Mouse (Mus musculus) embryonic facial prominence, embryonic 15.5 days (tissue): ENCODE measurements around the gene Ssmem1. TPM values are rescaled to one million over a fixed set of nuclear protein-coding genes. Genes with fewer than 3 reads are reported as not detected.

Source experiments
- ATAC-seq: fragments of 200-750 bp; cut with Nextera tagmentation; 2 replicates; pipeline ENCODE4 v1.8.0; 2017; ENCODE audit warnings: low read depth, moderate TSS enrichment; ENCODE audit not compliant: insufficient number of reproducible peaks, low FRiP score, low TSS enrichment
- H3K27ac ChIP-seq: fragments of 300-500 bp; sonication (generic); replicated peaks from 2 replicates; pipeline ENCODE4 v1.5.1; 2015; ENCODE audit warnings: mild to moderate bottlenecking, inconsistent platforms
- H3K27me3 ChIP-seq: fragments of 300-500 bp; sonication (generic); 2 replicates; pipeline ENCODE4 v1.6.1; 2015; ENCODE audit warnings: inconsistent platforms
- H3K36me3 ChIP-seq: fragments of 300-500 bp; sonication (generic); 2 replicates; pipeline ENCODE4 v1.6.1; 2015; ENCODE audit warnings: mild to moderate bottlenecking, inconsistent platforms
- H3K4me1 ChIP-seq: fragments of 300-500 bp; sonication (generic); 2 replicates; pipeline ENCODE4 v1.6.1; 2015; ENCODE audit warnings: inconsistent platforms
- H3K4me2 ChIP-seq: fragments of 300-500 bp; sonication (generic); replicated peaks from 2 replicates; pipeline ENCODE4 v1.6.1; 2015; ENCODE audit warnings: mild to moderate bottlenecking, inconsistent platforms
- H3K4me3 ChIP-seq: fragments of 300-500 bp; sonication (generic); replicated peaks from 2 replicates; pipeline ENCODE4 v1.5.1; 2015; ENCODE audit warnings: mild to moderate bottlenecking, inconsistent platforms
- H3K9ac ChIP-seq: fragments of 300-500 bp; sonication (generic); 2 replicates; pipeline ENCODE4 v1.6.1; 2015; ENCODE audit warnings: inconsistent platforms
- H3K9me3 ChIP-seq: fragments of 300-500 bp; sonication (generic); replicated peaks from 2 replicates; pipeline ENCODE4 v1.6.1; 2016; ENCODE audit warnings: inconsistent platforms
- WGBS: fragments of 180-500 bp; shearing (Covaris S2); methylation state at CpG from one replicate; pipeline ENCODE4 v1.1.7; 2015; 5-methylcytosine and 5-hydroxymethylcytosine counted together
- polyA plus RNA-seq: library from polyadenylated mRNA; unstranded; fragments of >200 nt; fragmentation: Nextera tagmentation; extraction: Ambion mirVana; gene quantifications from 2 replicates; pipeline ENCODE4 v1.2.1, GENCODE M21; 2015

The Ssmem1 gene
- polyA plus RNA-seq, 1 experiment from 2014 or later = 0.52 TPM

- Histone ChIP-seq H3K36me3 (peaks cover 26% of the 10 kb centered on the region), H3K9me3 (no peaks in the 10 kb centered on the region), H3K27ac (peak overlapping the region; percentile 22; the same call in 1 of the 2 replicates), H3K4me1 (no peaks in the 10 kb centered on the region), H3K4me3 (no peak overlapping the region), H3K27me3 (no peaks in the 10 kb centered on the region), H3K9ac (no peak overlapping the region), H3K4me2 (no peak overlapping the region)
- ATAC-seq = no peak; the same call in 1 of the 2 replicates
- 75% methylated on average over 8 of the region's 8 CpGs for WGBS
Measured at GRCm38 (mm10) chr6:30477210-30477714, 32.4 kb upstream of the Ssmem1 start.

- Histone ChIP-seq H3K27ac (0 out of 2 replicates have a peak overlapping the region, but pooled peaks have one; percentile 22), H3K36me3 (peaks cover 31% of the 10 kb centered on the region), H3K27me3 (no peaks in the 10 kb centered on the region), H3K9me3 (no peaks in the 10 kb centered on the region), H3K4me1 (no peaks in the 10 kb centered on the region), H3K9ac (no peak overlapping the region), H3K4me2 (no peak overlapping the region), H3K4me3 (no peak overlapping the region)
- ATAC-seq = no peak
- WGBS = 89% methylated on average over 6 of the region's 6 CpGs
Measured at GRCm38 (mm10) chr6:30477784-30478183, 31.9 kb upstream of the Ssmem1 start.

GRCm38 (mm10) chr6:30479418-30479817 lies 30.2 kb upstream of the Ssmem1 start:
- Histone ChIP-seq H3K9ac (no peak overlapping the region), H3K27me3 (no peaks in the 10 kb centered on the region), H3K4me2 (no peak overlapping the region), H3K4me3 (no peak overlapping the region), H3K27ac (no peak overlapping the region), H3K4me1 (no peaks in the 10 kb centered on the region), H3K36me3 (peaks cover 46% of the 10 kb centered on the region), H3K9me3 (no peaks in the 10 kb centered on the region)
- WGBS = 97% methylated on average over 3 of the region's 3 CpGs
- no peak for ATAC-seq

GRCm38 (mm10) chr6:30482908-30483307 lies 26.7 kb upstream of the Ssmem1 start:
- Histone ChIP-seq H3K4me1 (no peaks in the 10 kb centered on the region), H3K4me3 (no peak overlapping the region), H3K9ac (no peak overlapping the region), H3K27ac (no peak overlapping the region), H3K36me3 (peaks cover 76% of the 10 kb centered on the region), H3K27me3 (no peaks in the 10 kb centered on the region), H3K9me3 (no peaks in the 10 kb centered on the region), H3K4me2 (no peak overlapping the region)
- ATAC-seq = no peak
- 77% methylated on average over 2 of the region's 2 CpGs for WGBS

GRCm38 (mm10) chr6:30486504-30486903 lies 23.1 kb upstream of the Ssmem1 start:
- no peak overlapping the region for H3K9ac ChIP-seq
- ATAC-seq = no peak
- no peaks in the 10 kb centered on the region for H3K4me1 ChIP-seq
- no peak overlapping the region for H3K4me3 ChIP-seq
- 90% methylated on average over 6 of the region's 6 CpGs for WGBS
- no peaks in the 10 kb centered on the region for H3K27me3 ChIP-seq
- no peak overlapping the region for H3K4me2 ChIP-seq
- H3K9me3 ChIP-seq = no peaks in the 10 kb centered on the region
- H3K36me3 ChIP-seq = peaks cover 76% of the 10 kb centered on the region
- no peak overlapping the region for H3K27ac ChIP-seq

GRCm38 (mm10) chr6:30499049-30499448 lies 10.6 kb upstream of the Ssmem1 start:
- no peak overlapping the region for H3K9ac ChIP-seq
- no peak overlapping the region for H3K27ac ChIP-seq
- no peak for ATAC-seq
- no peaks in the 10 kb centered on the region for H3K9me3 ChIP-seq
- H3K36me3 ChIP-seq = peaks cover 44% of the 10 kb centered on the region
- 59% methylated on average over 3 of the region's 3 CpGs for WGBS
- no peak overlapping the region for H3K4me2 ChIP-seq
- H3K27me3 ChIP-seq = no peaks in the 10 kb centered on the region
- H3K4me1 ChIP-seq = no peaks in the 10 kb centered on the region
- H3K4me3 ChIP-seq = no peak overlapping the region

- Histone ChIP-seq H3K4me2 (peak overlapping the region; percentile 59), H3K4me3 (peak overlapping the region; percentile 60), H3K27ac (peak overlapping the region; percentile 99), H3K4me1 (peaks cover 7% of the 10 kb centered on the region), H3K27me3 (no peaks in the 10 kb centered on the region), H3K9ac (peak overlapping the region; percentile 85), H3K36me3 (peaks cover 18% of the 10 kb centered on the region), H3K9me3 (no peaks in the 10 kb centered on the region; the same call in 1 of the 2 replicates)
- 5% methylated on average over 2 of the region's 2 CpGs for WGBS
- ATAC-seq = no peak
Measured at GRCm38 (mm10) chr6:30508824-30509223, 825 bp upstream of the Ssmem1 start.

- no peak for ATAC-seq
- Histone ChIP-seq H3K9me3 (no peaks in the 10 kb centered on the region; the same call in 1 of the 2 replicates), H3K4me3 (no peak overlapping the region), H3K4me1 (peaks cover 13% of the 10 kb centered on the region), H3K27me3 (no peaks in the 10 kb centered on the region), H3K27ac (peak overlapping the region; percentile 99), H3K9ac (peak overlapping the region; percentile 24; the same call in 1 of the 2 replicates), H3K36me3 (peaks cover 9% of the 10 kb centered on the region; the same call in 1 of the 2 replicates), H3K4me2 (peak overlapping the region; percentile 59)
- WGBS = 67% methylated on average over 5 of the region's 5 CpGs
Measured at GRCm38 (mm10) chr6:30510291-30510690, 642 bp downstream of the Ssmem1 start.

- Histone ChIP-seq H3K4me3 (no peak overlapping the region), H3K27me3 (no peaks in the 10 kb centered on the region), H3K4me1 (peaks cover 13% of the 10 kb centered on the region), H3K9me3 (no peaks in the 10 kb centered on the region; the same call in 1 of the 2 replicates), H3K27ac (peak overlapping the region; percentile 55), H3K4me2 (no peak overlapping the region), H3K9ac (no peak overlapping the region), H3K36me3 (no peaks in the 10 kb centered on the region)
- 9% methylated on average over 9 of the region's 9 CpGs for WGBS
- ATAC-seq = no peak
Measured at GRCm38 (mm10) chr6:30514242-30514641, 4.6 kb downstream of the Ssmem1 start.

- no peaks in the 10 kb centered on the region for H3K9me3 ChIP-seq
- H3K4me3 ChIP-seq = no peak overlapping the region
- no peak overlapping the region for H3K9ac ChIP-seq
- no peak overlapping the region for H3K27ac ChIP-seq
- H3K4me2 ChIP-seq = no peak overlapping the region
- WGBS = 66% methylated on average over 11 of the region's 11 CpGs
- H3K36me3 ChIP-seq = no peaks in the 10 kb centered on the region
- no peaks in the 10 kb centered on the region for H3K27me3 ChIP-seq
- ATAC-seq = no peak
- peaks cover 5% of the 10 kb centered on the region for H3K4me1 ChIP-seq
Measured at GRCm38 (mm10) chr6:30520400-30520799, 10.8 kb downstream of the Ssmem1 start.

- no peak for ATAC-seq
- H3K27me3 ChIP-seq = no peaks in the 10 kb centered on the region
- no peak overlapping the region for H3K4me2 ChIP-seq
- H3K36me3 ChIP-seq = no peaks in the 10 kb centered on the region
- no peak overlapping the region for H3K4me3 ChIP-seq
- peaks cover 34% of the 10 kb centered on the region for H3K4me1 ChIP-seq
- no peaks in the 10 kb centered on the region for H3K9me3 ChIP-seq
- 37% methylated on average over 7 of the region's 7 CpGs for WGBS
- no peak overlapping the region for H3K9ac ChIP-seq
- peak overlapping the region; percentile 85 for H3K27ac ChIP-seq
Measured at GRCm38 (mm10) chr6:30525456-30526332, 16.0 kb downstream of the Ssmem1 start.
